ENCODE assay signal across 25 mouse cellular contexts in the genomic region with DNA sequence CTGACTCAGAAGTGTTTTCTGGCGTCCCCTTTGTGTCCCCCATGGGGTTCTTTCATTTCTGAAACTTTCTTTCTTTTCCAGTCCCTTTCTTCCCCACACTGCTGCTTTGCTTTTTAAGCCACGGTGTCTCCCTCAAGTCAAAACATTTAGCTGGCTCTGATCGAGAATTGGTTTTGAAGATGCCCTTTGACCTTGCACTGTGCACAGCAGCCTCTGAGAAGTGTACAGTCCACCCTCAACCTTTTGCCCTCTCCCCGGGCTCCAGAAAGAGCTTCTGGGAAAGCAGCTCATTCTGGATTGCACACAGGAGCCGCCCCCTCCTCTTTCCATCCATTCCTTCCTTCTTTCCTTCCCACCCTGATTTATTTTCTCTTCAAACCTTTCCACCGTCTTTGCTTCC. TPM values are rescaled to one million over a fixed set of nuclear protein-coding genes. Genes with fewer than 3 reads are reported as not detected.
DNase-seq lines count a peak whose midpoint lies in the region; ATAC-seq lines count a peak whose summit lies in the region.
"Had no signal": no experiment of that assay in that cellular context is flagged by ENCODE, and none has a peak within 500 bp of the region (broad histone marks: within the 10 kb centered on the region; RNA-seq: fewer than 3 reads in every experiment).

No protein-coding gene starts in this region.

- no peaks in the 10 kb centered on the region for H3K36me3 ChIP-seq in neural tube, embryonic 11.5 days (ENCODE audit: control insufficient read depth, insufficient read depth, low read length)
- H3K36me3 ChIP-seq in neural tube, embryonic 15.5 days, result no peaks in the 10 kb centered on the region
- no peaks in the 10 kb centered on the region; the same call in 1 of the 2 replicates for H3K36me3 ChIP-seq in liver, embryonic 13.5 days
- H3K36me3 ChIP-seq: forebrain, embryonic 10.5 days; hindbrain, embryonic 10.5 days; hindbrain, embryonic 13.5 days had no signal

- H3K27me3 ChIP-seq in neural tube, embryonic 11.5 days (ENCODE audit: control insufficient read depth, insufficient read depth, low read length), result 0 out of 2 replicates have a peak, but pooled peaks cover 3% of the 10 kb centered on the region
- peaks cover 6% of the 10 kb centered on the region; the same call in 1 of the 2 replicates for H3K27me3 ChIP-seq in neural tube, embryonic 15.5 days (replicated peaks)
- peaks cover 16% of the 10 kb centered on the region for H3K27me3 ChIP-seq in liver, embryonic 13.5 days

- no peak overlapping the region for H3K27ac ChIP-seq in neural tube, embryonic 11.5 days (ENCODE audit: low read depth, low read length)
- no peak overlapping the region for H3K27ac ChIP-seq in neural tube, embryonic 15.5 days (replicated peaks)
- peak overlapping the region; percentile 14; the same call in 1 of the 2 replicates for H3K27ac ChIP-seq in liver, embryonic 13.5 days
- H3K27ac ChIP-seq: forebrain, embryonic 10.5 days; forebrain, embryonic 13.5 days; hindbrain, embryonic 13.5 days; hindbrain, postnatal 0 days had no signal

- no peak overlapping the region for H3K9ac ChIP-seq in neural tube, embryonic 11.5 days (ENCODE audit: low read length)
- H3K9ac ChIP-seq in neural tube, embryonic 15.5 days (replicated peaks), result no peak overlapping the region
- H3K9ac ChIP-seq in liver, embryonic 13.5 days, result no peak overlapping the region
- H3K9ac ChIP-seq: forebrain, embryonic 13.5 days; hindbrain, embryonic 13.5 days had no signal

- no peak for ATAC-seq in neural tube, embryonic 11.5 days (ENCODE audit: insufficient read depth, low FRiP score, low TSS enrichment)
- no peak for ATAC-seq in neural tube, embryonic 15.5 days (ENCODE audit: low FRiP score)
- no peak for ATAC-seq in liver, embryonic 13.5 days (ENCODE audit: low read depth)
- ATAC-seq: CD4-positive, CD25-positive, alpha-beta regulatory T cell, adult 4 months; forebrain, embryonic 13.5 days; forebrain, embryonic 16.5 days; hindbrain, postnatal 0 days; inflammation-experienced regulatory T-cells, adult 6 months had no signal

- no peak overlapping the region for H3K4me3 ChIP-seq in neural tube, embryonic 11.5 days (ENCODE audit: low read depth, low read length)
- H3K4me3 ChIP-seq in neural tube, embryonic 15.5 days (replicated peaks), result no peak overlapping the region
- H3K4me3 ChIP-seq in liver, embryonic 13.5 days (replicated peaks), result no peak overlapping the region
- H3K4me3 ChIP-seq: forebrain, embryonic 10.5 days; forebrain, embryonic 13.5 days; hindbrain, embryonic 10.5 days; hindbrain, embryonic 13.5 days had no signal

- no peak overlapping the region for H3K4me2 ChIP-seq in neural tube, embryonic 11.5 days (ENCODE audit: low read depth)
- H3K4me2 ChIP-seq in neural tube, embryonic 15.5 days, result no peak overlapping the region
- no peak overlapping the region for H3K4me2 ChIP-seq in liver, embryonic 13.5 days
- H3K4me2 ChIP-seq: forebrain, embryonic 13.5 days; hindbrain, embryonic 13.5 days had no signal

- intact Hi-C loops in heart, postnatal 14 days (cut with DNase I), result no loop called here

- H3K4me1 ChIP-seq in neural tube, embryonic 11.5 days (ENCODE audit: control insufficient read depth, insufficient read depth, low read length), result 0 out of 2 replicates have a peak, but pooled peaks cover 5% of the 10 kb centered on the region
- H3K4me1 ChIP-seq in neural tube, embryonic 15.5 days, result no peaks in the 10 kb centered on the region
- H3K4me1 ChIP-seq in liver, embryonic 13.5 days (replicated peaks), result peaks cover 6% of the 10 kb centered on the region; the same call in 1 of the 2 replicates
- H3K4me1 ChIP-seq: forebrain, embryonic 13.5 days; hindbrain, embryonic 13.5 days had no signal

- WGBS in neural tube, embryonic 11.5 days, result 34% methylated on average over 6 of the region's 6 CpGs
- WGBS in neural tube, embryonic 15.5 days, result 41% methylated on average over 6 of the region's 6 CpGs
- WGBS in liver, embryonic 13.5 days (ENCODE audit: insufficient replicate concordance), result 49% methylated on average over 6 of the region's 6 CpGs

- DNase-seq in heart, adult 11 months, result peak; percentile 46
- DNase-seq in heart, postnatal 14 days, result no peak
- peak; percentile 4 for DNase-seq in neural tube, embryonic 11.5 days (ENCODE audit: low spot score)
- DNase-seq in liver, embryonic 13.5 days, result no peak
- DNase-seq in yolk sac, embryonic 10.5 days (ENCODE audit: low spot score), result peak; percentile 70
- no peak for DNase-seq in spleen, postnatal 4 days (ENCODE audit: low spot score in 2 of 2)
- DNase-seq in right cerebral cortex, adult 2 months (ENCODE audit: low spot score in 2 of 2), result no peak
- DNase-seq: adrenal gland, adult 2 months; adrenal gland, postnatal 14 days; cerebellum, adult 11-12 months; cerebellum, adult 8-10 months; cerebellum, postnatal 36 days; gastrocnemius, postnatal 10 days; heart, adult 18-20 months; heart, postnatal 36 days had no signal

- no peaks in the 10 kb centered on the region for H3K9me3 ChIP-seq in neural tube, embryonic 11.5 days (ENCODE audit: control insufficient read depth, low read length)
- H3K9me3 ChIP-seq in neural tube, embryonic 15.5 days (replicated peaks), result no peaks in the 10 kb centered on the region
- no peaks in the 10 kb centered on the region for H3K9me3 ChIP-seq in liver, embryonic 13.5 days (replicated peaks)
- H3K9me3 ChIP-seq: forebrain, embryonic 10.5 days; forebrain, embryonic 13.5 days; hindbrain, embryonic 10.5 days; hindbrain, embryonic 13.5 days had no signal

RNA-seq across cellular contexts. Expression of a gene that starts 10.3 kb away (rescaled TPM):
- 10 to 100 TPM; 39.5 to 43.6 TPM for total RNA-seq in heart, postnatal 14 days (2021)
- 11.6 and 13.9 TPM in 2 replicates for polyA plus RNA-seq in neural tube, embryonic 11.5 days (2014; fragmentation: Nextera tagmentation; extraction: Ambion mirVana)
- 9.1 and 9.7 TPM in 2 replicates for polyA plus RNA-seq in neural tube, embryonic 15.5 days (2015; fragmentation: Nextera tagmentation; extraction: Ambion mirVana)
- polyA plus RNA-seq in liver, embryonic 13.5 days (2015; fragmentation: Nextera tagmentation; extraction: Ambion mirVana), result 4.1 and 6.4 TPM in 2 replicates
- total RNA-seq: MEL had no signal

Comparison
In these comparisons a context has a peak if more than half of its experiments do, and no peak if none do; other contexts are left out.
1. DNase-seq: peak in heart, adult 11 months (single experiment), neural tube, embryonic 11.5 days (single experiment) and yolk sac, embryonic 10.5 days (single experiment); none in heart, postnatal 14 days (0 of 2), liver, embryonic 13.5 days (single experiment), spleen, postnatal 4 days (0 of 2) and right cerebral cortex, adult 2 months (0 of 2).